Mouse (Mus musculus): ENCODE data around the gene Fam229a.

DNA sequence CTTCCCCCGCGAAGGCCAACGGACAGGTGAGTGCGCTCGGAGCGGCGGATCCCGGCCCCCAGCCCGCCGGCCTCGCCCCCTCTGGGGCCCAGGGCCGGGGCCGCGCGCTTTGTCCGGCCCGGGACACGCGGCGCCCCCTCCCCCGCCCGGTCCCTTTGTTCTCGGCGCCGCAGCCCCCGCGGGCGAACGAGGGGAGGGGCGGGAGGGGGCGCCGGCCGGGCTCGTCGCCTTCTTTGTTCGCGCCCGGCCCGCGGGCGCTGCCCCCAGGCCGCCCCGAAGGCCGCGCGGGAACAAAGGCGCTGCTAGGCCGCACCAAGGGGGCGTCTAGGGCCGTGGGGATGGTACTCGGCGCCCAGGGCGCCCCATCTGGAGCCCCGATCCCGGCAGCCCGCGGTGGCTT, 22.9 kb downstream of the Fam229a start:
- TF ChIP-seq CTCF (IDR thresholded peaks at IDR 0.05; ENCODE audit: low read depth) = no peak
- TF ChIP-seq EP300 (optimal IDR thresholded peaks at IDR 0.05) = no peak
